Mouse (Mus musculus) embryonic stem cell, embryonic (primary cell): ENCODE data around the gene App.

ENCODE experiments used
- CTCF ChIA-PET, 4 experiments: fragments of 300-600 bp in 2 of 4; fragments of 350-600 bp in 2 of 4; sonication (Branson Sonifier 250); formaldehyde crosslinking; loops; one replicate each; lab custom pipeline; 2022; ENCODE audit warnings: inconsistent platforms in 2 of 4; lab: Charles Lee
- POLR2A ChIA-PET, 4 experiments: fragments of 300-600 bp in 2 of 4; fragments of 350-600 bp in 2 of 4; sonication (Branson Sonifier 250); formaldehyde crosslinking; loops; one replicate each; lab custom pipeline; 2022; ENCODE audit warnings: antibody characterized with exemption in 4 of 4, inconsistent platforms in 1 of 4; lab: Charles Lee

The App gene

DNA sequence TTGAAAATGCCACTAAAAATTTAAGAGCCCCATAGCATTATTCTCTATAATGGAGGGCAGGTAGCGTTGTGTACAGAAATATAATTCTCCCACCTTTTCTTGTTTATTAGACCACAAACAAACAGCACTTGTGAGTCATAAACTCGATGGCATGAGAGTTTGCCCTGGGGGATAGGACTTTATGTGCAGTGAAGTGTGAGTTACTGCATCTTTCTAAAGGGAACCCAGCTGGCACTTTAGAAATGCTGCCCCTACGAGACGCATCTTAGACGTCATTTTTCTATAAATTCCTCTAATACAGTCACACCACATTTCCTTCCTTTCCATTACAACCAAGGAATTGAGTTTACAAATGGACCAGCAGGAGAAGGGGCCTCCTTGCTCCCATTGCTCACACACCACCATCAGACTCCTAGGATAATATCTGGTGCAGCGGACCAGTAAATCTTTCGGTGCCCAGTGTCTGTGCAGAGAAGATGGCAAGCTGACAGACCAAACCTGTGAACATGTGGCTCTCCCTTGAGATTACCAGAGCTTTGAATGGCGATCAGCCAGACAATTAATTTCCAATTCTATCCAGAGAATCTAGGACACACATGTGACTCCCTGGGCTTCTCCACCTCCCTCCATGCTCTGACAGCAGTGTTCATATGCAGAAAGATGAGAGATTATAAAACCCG is 66.8 kb downstream of the App start:
- POLR2A ChIA-PET, result interaction anchor here in 1 of 4 experiments (0.6 kb wide), 1 partner anchor 328 kb away, joined by 3 read pairs; no protein-coding TSS in a partner anchor
- CTCF ChIA-PET, result no interaction called here

DNA sequence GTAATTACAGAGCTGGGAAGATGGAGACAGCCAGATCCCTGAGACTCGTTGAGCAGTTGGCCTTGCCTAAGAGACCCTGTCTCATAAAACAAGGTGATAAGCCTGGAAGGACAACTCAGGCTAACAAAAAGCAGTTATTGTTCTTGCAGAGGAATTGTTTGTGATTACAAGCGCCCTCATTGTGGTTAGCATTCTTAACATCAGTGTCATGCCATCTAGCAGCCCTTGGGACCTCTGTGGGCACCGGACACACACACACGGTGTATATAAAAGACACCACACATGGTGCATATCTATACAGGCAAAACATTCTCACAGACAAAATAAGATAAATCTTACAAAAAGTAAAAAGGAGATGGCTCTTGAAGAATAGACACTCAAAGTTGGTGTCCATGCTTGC is 68.0 kb downstream of the App start:
- ChIA-PET POLR2A (no interaction called here), CTCF (no interaction called here)

DNA sequence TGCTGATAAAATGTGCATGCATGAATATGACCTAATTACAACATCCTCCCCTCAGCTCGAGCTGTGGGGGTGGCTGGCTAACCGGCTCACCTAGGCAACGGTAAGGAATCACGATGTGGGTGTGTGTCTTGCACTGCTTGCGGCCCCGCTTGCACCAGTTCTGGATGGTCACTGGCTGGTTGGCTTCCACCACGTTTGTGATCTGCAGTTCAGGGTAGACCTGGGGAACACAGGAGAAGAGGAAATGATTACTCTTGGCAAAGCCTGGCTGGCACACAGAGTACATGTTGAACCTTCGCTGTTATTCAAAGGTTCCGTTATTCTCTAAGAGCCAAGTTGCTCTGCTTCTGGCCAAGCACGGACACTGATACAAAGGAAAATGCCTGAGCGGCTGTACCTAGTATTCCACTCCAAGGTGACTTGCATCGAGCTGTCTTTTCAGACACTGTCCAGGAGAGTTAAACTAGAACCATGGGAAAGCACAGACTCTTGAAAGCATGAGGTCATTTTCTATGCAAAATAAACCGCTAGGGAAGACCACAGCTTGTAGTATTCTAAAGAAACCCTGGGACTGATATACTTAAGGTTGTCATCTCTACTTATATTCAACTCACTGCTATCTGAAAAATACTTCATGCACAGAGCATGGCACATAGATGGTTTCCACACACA is 70.3 kb downstream of the App start:
- ChIA-PET POLR2A (no interaction called here), CTCF (no interaction called here)

DNA sequence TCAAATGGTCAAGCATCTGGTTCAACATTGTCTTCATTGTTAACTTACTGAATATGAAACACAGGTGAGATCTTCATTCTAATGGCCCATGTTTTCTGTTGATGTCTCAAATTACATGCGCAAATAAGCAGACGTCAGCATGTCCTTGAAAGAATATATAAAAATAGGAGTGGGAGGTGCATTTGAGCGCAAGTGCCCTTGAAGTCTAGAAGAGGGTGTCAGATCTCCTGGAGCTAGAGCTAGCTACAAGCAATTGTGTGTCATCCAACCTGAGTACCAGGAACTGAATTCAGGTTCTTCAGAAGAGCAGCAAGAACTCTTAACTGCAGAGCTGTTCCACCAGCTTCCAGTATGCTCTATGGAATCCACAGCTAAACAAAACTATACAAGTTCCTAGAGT is 72.0 kb downstream of the App start:
- POLR2A ChIA-PET, result interaction anchor here in 2 of 4 experiments (0.5 to 1.1 kb wide), 2 partner anchors 12 to 450 kb away, joined by 3 to 6 read pairs; no protein-coding TSS in a partner anchor
- CTCF ChIA-PET, result no interaction called here

DNA sequence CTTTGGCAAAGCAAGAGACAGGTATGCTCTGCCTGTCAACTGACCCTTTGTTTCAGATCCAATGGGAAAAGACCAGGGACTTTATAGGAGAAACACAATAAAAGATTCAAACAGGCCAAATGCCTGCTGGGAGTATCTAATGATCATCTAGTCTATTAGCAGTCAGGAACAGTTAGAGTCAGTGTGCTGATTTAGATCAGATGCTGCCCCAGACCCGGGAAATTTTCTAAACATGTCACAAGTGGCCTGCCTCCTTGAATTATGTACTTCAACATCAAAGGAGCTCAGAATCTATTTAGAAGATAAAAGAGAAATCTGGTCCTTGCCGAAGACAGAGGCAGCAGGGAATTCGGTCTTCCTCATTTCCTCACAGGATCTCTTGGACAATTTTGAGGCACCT is 72.8 kb downstream of the App start:
- ChIA-PET CTCF (no interaction called here), POLR2A (no interaction called here)

DNA sequence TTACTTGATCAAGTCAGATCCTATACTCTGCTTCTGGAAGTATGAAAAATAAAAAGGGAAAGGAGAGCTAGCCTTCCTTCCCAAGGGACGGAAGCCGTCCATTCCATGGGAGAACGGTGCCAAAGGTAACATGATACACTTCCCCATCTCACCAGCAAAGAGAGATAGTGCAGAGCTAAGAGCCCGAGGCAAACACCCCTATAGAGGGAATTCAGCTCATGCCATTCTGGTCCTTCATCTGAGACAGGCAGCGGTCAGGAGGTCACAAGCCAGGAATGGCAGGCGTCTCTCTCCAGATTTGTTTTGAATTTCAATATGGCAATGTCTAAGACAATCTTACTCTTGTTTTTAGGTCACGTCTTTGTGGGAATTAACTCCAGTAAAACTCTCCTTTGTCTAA is 74.1 kb downstream of the App start:
- CTCF ChIA-PET, result no interaction called here

DNA sequence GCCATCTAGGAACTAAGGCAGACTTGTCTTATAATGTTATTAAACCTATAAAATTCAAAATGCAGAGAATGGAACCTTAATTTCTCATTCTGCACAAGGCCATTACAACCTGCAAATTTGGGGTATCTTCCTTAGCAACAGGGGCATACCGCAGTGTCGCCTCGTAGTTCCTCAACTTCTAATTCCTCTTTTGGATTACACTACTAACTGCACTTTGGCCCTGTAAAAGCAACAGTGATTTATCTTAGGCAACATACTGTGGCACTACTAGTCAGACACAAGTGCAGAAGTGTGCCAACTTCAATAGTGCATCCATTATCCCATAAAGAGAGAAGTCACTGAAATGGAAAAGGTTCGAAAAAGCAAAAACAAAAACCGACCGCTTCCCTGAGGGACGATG is 74.5 kb downstream of the App start:
- ChIA-PET CTCF (no interaction called here), POLR2A (no interaction called here)

More for the DNA sequence above, 74.1 kb downstream of the App start:
- POLR2A ChIA-PET, result no interaction called here

DNA sequence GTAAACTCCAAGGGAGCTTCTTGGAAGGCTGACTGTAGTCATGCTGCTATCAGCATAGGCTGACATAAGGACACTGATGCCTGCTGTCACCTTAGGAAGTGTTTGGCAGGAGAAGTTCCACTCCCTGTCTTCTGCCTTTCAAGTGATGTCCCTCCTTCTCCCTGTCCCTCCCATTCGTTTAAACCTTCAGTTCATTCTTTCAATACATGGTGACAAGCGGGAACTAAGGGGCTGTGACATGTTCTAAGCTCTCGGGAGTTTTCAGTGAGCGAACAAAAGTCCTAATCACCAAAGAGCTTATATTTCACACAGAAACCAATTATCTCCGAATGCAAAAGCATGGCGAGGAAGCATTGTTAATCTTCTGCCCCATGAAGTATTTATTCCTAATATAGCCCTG is 77.2 kb downstream of the App start:
- ChIA-PET CTCF (no interaction called here), POLR2A (no interaction called here)

DNA sequence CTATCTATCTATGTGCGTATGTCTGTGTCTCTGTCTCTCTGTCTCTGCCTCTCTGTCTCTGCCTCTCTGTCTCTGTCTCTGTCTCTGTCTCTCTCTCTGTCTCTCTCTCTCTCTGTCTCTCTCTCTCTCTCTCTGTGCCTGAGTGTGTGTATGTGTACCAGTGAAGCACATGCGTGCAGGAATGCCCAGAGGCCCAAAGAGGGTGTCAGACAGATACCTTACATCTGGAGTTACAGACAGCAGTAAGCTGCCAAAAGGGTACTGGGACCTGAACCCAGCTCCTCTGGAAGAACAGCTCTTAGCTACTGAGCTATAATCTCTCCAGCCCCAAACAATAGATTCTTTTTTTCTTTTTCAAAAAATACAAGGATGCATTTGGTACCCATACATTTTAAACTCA is 77.6 kb downstream of the App start:
- CTCF ChIA-PET, result no interaction called here
- POLR2A ChIA-PET, result no interaction called here

DNA sequence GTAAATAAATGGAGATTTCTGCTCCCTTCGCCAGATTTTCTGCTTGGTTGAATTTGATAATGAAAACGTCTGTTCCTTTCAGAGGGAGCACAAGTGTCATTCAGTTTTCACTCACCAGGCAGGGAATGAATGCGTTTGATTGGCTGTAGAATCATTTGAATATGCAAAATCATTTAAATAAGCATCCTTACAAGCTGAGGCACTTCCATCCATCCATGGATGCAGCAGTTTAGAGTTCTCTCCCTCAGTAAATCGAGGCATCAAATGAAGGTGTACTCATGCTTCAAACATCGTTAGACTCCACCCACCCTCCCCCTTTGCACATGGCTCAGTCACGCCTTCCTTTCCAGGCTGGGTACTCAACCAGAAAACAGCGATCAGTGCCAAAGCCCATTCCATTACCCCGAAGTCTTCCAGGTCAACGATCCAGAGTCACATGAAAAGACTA is 80.9 kb downstream of the App start:
- CTCF ChIA-PET, result no interaction called here

DNA sequence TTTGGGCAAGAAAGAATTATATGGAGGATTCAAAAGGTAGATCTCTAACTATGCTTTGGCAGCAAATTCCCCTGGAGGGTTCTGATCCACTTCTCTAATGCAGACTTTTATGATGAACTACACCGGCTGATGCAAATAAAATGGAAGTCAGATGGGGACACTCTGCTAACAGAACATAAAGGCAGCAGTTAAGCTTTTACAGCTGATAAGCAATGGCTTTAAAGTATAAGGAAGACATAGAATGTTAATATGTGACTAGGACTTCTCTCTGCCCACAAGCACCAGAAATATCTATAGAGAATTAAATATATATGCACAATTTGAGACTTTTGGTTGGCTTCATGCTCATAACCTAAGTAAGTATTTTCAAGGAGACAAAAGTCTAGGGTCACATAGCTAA is 81.4 kb downstream of the App start:
- ChIA-PET POLR2A (no interaction called here), CTCF (no interaction called here)

More for the DNA sequence above, 80.9 kb downstream of the App start:
- POLR2A ChIA-PET, result no interaction called here

DNA sequence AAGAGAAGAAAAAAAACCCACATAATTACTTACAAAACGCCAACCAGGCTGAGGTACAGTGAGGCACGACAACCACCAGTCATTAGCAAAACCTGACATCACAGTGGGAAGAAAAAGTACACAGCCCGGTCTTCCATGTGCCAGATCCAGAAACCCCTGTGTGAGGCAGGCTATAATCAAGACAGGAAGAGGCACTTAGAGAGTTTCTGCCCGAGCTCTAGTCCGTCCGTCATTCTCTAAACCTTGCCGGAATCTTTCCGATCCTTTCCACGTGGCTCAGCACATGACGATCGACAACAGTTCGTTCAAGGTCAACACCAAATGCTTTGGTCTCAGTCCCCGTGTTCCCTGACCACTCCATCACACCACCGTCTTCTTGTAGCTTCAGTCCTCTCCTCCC is 82.6 kb downstream of the App start:
- ChIA-PET POLR2A (no interaction called here), CTCF (interaction anchor here in 1 of 4 experiments (0.5 kb wide), 1 partner anchor 565 kb away, joined by 3 read pairs; no protein-coding TSS in a partner anchor)

DNA sequence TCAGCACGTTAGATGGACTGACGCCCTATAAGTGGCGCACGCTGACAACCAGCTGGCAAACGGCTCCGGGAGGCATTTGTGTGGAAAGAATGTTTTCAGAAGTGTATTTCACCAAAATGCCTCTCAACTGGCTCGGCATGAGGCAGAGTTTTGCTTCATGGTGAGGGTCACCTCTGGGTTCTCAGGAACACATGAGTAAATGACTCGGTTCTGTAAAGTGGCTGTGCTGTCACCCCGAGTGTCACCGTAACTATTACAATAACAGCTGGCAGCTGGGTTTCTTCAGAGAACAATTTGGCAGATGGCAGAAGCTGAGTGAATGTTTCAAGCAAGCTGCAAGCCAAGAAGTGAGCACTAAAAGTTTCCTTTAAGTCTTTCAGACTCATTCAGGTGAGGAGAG is 85.4 kb downstream of the App start:
- POLR2A ChIA-PET, result no interaction called here
- CTCF ChIA-PET, result no interaction called here

DNA sequence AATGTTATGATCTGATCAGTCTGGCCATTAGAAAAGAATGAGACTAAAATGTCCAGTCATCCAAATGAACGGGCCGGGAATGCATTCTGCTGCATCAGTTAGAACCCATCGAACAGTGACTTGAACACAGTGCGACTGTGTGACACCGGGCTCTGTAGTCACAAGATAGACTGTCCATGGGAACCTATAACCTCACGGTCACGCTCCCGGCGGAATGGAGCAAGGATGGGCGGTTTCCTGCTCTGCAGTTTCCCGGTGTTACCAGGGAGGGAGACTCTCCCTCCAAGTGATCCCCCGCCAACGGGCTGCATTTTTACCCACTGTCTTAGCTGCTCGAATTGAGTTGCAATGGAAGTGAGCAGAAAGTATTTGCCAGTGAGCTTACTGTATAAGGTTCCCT is 87.3 kb downstream of the App start:
- POLR2A ChIA-PET, result no interaction called here
- CTCF ChIA-PET, result no interaction called here

DNA sequence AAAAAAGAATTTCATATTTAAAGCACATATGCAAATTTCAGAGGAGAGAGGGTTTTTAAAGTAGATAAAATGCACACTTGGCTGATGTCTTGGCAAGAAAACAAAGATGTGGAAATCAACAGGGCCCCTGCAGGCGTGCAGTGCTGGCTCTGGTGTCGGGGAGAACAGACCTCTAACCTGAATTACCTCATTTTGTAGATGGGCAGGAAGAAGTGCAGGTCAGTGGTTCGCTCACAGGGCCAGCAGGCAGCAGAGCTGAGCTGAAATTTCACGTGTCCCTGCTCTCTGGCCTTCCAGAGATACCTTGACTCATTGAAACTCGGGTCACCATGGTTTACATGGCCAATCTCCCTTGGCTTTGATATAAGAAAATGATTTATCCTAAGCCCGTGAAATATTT is 87.7 kb downstream of the App start:
- ChIA-PET POLR2A (no interaction called here), CTCF (no interaction called here)

DNA sequence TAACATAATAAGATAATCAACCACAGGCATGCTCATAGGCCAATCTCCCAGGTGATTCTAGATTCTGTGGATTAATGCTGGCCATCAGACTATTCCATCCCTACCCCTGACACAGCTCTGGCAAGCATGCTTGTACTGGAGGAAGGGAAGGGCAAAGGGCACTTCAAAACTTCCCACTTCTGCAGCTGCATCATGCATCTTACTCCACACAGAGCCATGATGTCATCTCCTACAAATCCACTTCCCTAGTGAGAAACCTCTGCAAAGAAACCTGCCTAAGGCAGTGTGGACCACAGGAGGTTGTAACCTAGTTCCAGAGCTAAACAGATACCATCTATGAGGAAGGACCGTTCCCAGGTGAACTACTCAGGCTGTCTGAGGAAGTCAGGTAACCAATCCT is 89.4 kb downstream of the App start:
- ChIA-PET CTCF (no interaction called here), POLR2A (no interaction called here)

DNA sequence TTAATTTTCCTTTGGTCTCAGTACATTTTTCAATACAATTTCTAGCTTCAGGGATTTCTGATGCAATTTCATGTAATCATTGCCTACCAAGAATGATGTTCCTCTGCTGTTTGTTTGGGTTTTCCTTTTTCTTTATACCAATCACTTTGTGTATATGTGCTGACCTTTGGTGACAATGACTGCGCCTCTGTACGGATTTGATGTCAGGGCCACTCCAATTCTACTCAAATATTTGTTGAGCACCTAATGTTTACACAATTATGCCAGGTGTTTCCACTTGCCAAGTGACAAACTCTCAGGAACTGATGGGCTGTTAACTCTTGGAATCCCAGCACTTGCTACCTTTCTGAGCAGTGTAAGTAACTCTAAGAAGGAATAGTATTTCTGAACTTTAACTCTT is 98.2 kb downstream of the App start:
- ChIA-PET CTCF (no interaction called here), POLR2A (no interaction called here)

DNA sequence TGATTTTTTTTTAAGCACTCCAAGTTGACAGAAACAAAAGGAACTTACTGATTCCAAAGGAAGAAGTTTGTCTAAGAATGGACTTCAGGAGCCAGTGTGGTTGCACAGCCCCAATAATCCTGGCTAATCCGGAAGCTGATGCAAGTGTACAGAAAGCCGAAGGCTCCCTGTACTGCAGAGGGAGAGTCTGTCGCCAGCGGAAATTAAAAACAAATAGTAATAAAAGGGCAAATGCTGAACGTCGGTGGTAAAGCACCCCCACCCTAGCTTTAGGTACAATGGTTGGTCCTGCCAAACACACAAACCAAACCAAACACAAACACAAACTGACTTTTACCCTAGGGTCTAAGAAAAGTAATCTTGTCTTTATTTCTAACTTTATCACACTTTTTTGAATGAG is 98.7 kb downstream of the App start:
- POLR2A ChIA-PET, result no interaction called here

DNA sequence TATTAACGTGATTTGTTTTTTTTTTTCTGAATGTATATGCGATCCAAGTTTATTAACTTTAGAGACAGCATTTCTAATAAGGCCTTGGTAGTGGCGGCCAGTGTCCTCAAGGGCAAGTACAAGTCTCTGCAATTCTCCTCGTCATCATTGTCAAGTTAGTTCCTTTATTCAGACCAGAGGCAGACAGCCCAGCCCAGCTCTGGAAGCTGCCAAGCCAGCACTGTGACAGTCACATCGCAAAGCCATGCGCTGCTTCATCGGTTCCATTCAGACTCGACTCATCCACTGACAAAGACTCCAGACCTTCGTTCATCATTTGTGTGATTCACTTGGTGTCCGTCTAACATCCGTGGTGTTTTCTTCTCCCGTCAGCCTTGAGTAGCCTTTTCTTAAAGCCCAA is 100.9 kb downstream of the App start:
- ChIA-PET POLR2A (interaction anchor here in 1 of 4 experiments (0.7 kb wide), 1 partner anchor 50 kb away, joined by 3 read pairs; no protein-coding TSS in a partner anchor), CTCF (no interaction called here)

More for the DNA sequence above, 98.7 kb downstream of the App start:
- CTCF ChIA-PET, result no interaction called here

DNA sequence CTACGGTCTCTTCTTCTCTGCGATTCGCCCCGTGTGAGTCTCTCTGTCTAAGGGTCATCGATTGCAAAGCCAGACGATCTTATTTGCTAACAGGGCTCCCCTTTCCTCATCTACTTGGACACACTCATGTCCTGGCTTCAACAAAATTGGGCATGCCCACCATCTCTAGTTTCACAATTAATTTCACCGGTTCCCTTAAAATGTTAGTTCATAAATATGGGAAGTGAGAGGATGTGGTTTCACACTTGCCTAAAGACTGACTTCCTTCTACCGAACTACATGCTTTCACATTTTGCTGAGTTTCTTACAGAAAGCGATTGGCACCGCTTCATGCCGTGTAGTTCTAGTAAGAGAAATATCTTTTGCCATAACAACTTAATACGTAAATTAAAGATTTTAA is 101.8 kb downstream of the App start:
- ChIA-PET CTCF (no interaction called here), POLR2A (no interaction called here)

DNA sequence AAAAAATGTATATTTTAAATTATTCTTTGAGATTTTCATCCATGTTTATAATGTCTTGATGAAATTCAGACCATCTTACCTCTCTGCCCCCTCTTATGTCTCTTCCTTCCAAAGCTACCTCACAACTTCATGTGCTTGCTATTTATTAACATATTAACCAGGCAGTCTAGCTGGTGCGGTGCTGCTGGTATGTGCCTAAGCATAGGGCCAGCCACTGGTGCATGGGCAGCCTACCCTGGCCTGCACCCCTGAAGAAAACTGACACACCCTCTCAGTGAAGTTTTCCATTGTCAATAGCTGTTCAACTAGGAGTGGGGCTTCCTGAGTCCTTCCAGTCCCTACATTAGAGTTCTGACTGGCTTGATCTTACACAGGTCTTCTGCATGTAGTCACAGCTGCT is 102.3 kb downstream of the App start:
- ChIA-PET CTCF (no interaction called here), POLR2A (no interaction called here)
